Mouse (Mus musculus) fibroblast of lung, adult 2 months (primary cell): ENCODE results near the gene Ak3.

Source experiments
- DNase-seq: peaks from one replicate; pipeline ENCODE4 v3.0.0-alpha.2; 2011; ENCODE audit warnings: low read depth

Ak3 gene

GRCm38 (mm10) chr19:28994870-28995269 lies 52.9 kb downstream of the Ak3 start:
- DNase-seq, result peak; percentile 42

GRCm38 (mm10) chr19:28991391-28991790 lies 56.4 kb downstream of the Ak3 start:
- DNase-seq, result no peak

GRCm38 (mm10) chr19:28990590-28991221 lies 57.1 kb downstream of the Ak3 start:
- DNase-seq, result no peak

GRCm38 (mm10) chr19:28990194-28990589 lies 57.6 kb downstream of the Ak3 start, which contains the start of gene Cdc37l1:
TSS of gene Cdc37l1 (plus strand) at chr19:28990352.
- peak; percentile 88 for DNase-seq

- no peak for DNase-seq
Measured at GRCm38 (mm10) chr19:28989515-28989914, 58.2 kb downstream of the Ak3 start.

GRCm38 (mm10) chr19:28982617-28983016 lies 65.1 kb downstream of the Ak3 start:
- no peak for DNase-seq

GRCm38 (mm10) chr19:28974862-28975611 lies 72.7 kb downstream of the Ak3 start:
- DNase-seq, result no peak
